Mouse (Mus musculus) thymus, postnatal 25 days (tissue): Measurements from ENCODE around the gene Crebzf.

Experiments
- DNase-seq: peaks from one replicate; pipeline ENCODE4 v3.0.0; 2022

Crebzf gene

DNA sequence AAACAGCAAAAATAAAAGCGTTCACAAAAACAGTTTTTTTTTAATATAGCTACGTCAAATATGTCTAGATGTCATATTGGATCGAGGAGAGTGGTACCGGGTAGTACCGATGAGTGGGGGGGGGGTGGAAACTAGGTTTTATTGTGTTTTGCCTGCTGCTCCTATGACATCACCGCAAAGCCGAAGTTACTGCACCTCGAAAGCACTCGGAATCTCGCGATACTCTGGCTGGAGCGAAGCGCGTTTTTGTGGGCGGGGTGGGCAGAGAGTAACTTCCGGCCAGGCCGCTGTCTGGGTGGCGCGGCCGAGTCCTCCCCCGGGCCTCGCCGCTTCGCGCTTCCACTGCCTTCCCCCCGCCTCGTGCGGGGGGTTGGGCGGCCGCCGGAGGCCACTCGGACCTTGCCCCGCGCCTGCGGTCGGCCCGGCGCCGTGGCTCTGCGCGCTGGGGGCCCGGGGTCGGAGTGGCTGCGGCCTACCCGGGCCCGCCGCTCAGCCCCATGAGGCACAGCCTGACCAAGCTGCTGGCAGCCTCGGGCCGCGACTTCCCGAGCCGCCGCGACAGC lies at the start of gene Crebzf:
Gene Crebzf, plus strand, starts transcription at position 212 of the 563 bp plus-strand sequence.
- DNase-seq, result peak; percentile 95

DNA sequence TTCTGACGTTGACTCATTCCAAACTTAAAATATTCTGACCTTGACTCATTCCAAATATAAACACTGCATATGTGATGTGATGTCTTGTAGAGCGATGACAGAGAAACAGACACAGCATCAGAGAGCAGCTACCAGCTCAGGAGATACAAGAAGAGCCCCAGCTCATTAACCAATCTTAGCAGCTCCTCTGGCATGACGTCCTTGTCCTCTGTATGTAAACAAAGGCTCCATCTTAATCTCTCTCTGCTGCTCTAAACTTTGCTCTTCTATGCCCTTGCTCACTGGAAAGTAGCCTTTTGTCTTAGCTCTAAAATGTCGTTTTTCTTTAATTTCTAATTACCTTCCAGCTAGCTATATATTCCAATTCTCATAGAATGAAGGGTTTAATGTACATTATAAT lies 47.5 kb upstream of the Crebzf start:
- DNase-seq, result no peak

- no peak for DNase-seq
These were observed 46.6 kb upstream of the Crebzf start for GRCm38 (mm10) chr7:90395928-90396327.

DNA sequence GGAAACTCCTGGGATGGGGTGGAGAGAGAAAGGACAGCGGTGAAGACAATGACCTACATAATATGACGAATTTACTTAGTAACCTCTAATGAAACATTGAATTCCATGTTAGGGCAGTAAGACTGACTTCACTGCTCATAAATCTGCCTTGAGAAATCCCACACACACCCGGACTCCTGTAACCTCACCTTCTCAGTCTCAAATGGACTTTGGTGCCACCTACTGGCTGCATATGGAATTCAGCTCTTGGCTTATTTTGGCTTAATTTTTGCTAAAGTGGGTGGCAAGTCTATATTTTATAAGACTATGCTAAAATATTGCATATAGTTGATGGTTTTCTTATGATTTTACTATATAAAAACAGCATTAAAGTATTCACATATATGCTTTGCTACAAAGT lies 32.6 kb upstream of the Crebzf start:
- peak; percentile 75 for DNase-seq

DNA sequence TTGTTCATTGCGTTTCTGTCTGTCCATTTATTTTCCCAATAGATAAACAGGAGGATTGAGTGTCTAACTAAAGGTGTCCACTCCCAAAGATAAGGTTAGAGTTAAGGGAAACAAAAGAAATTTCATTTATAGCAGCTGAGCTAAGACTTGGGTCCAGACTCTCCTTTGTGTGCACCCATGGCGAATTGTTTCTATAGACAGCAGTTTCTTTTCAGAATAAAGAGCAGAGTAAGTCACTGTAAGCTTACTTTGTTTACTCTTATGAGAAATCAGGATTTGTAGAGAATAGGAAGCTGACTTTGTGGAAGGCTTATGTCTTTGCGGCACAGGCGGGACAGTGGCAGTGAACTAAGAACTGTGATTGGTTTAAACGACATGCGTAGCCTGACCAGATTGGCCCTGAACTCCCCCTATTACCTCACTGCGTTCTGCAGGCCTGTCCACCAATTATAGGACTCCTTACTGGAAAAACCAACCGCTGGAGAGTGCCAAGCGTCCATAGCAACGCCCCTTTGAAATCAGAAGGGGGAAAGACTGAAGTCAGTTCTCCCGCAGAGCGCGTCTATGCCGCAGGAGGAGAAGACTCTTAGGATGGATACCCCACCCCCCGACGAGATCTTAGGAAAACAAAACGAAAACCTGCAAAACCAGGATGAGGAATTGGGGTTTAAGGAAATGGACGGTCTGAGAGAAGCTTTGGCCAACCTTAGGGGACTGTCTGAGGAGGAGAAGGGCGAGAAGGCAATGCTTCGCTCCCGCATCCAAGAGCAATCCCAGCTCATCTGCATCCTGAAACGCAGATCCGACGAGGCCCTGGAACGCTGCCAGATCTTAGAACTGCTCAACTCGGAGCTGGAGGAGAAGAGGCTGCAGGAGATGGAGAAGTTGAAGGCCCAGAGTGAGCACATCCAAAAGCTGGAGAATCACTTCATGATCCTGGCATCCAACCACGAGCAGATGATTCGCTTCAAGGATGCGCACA lies 16.2 kb upstream of the Crebzf start, which contains the start of gene Ccdc89:
Gene Ccdc89, plus strand, starts transcription at position 558 of the 982 bp plus-strand sequence.
- DNase-seq, result no peak

GRCm38 (mm10) chr7:90427006-90427405 lies 15.5 kb upstream of the Crebzf start:
- no peak for DNase-seq

DNA sequence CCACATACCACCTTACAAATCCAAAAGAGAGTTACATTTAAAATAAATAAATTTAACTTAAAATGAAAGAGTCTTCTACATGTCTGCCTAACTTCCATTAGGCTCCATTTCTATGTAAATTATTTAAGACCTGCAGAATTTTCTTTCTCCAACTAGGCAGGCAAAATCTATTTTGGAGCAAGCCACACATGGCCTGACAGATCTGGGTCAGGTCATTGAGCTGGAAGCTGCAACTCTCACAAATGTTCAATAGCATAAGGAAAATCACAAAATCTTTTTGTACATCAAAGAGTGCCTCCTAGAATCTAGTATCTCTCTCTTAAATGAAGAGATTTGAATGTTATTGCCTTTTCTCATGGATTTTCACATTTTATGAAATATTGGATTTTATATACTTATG lies 10.3 kb upstream of the Crebzf start:
- no peak for DNase-seq

DNA sequence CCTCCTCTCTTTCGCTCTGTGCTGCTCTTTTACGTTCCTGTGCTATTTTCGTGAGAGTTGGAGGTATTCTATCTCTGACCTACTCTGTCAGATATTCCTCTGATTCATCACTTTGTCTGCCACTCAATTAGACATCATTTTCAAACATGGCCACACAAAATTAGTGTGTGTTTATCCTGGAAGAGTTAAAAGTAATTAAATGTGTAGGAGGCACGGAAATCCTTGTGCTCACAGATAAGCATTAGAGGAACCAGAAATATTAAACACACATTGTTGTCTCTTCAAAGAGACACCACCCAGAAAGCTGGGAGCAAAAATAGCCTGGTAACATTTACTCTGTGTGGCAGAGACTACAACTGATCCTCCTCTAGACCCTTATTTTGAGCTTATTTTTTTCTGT lies 2.5 kb upstream of the Crebzf start:
- DNase-seq, result no peak

GRCm38 (mm10) chr7:90442070-90442469 lies 459 bp upstream of the Crebzf start:
- no peak for DNase-seq

- DNase-seq, result peak; percentile 71
These were observed 867 bp downstream of the Crebzf start for GRCm38 (mm10) chr7:90443101-90444091.

GRCm38 (mm10) chr7:90444206-90444605 lies 1.7 kb downstream of the Crebzf start:
- DNase-seq, result no peak

DNA sequence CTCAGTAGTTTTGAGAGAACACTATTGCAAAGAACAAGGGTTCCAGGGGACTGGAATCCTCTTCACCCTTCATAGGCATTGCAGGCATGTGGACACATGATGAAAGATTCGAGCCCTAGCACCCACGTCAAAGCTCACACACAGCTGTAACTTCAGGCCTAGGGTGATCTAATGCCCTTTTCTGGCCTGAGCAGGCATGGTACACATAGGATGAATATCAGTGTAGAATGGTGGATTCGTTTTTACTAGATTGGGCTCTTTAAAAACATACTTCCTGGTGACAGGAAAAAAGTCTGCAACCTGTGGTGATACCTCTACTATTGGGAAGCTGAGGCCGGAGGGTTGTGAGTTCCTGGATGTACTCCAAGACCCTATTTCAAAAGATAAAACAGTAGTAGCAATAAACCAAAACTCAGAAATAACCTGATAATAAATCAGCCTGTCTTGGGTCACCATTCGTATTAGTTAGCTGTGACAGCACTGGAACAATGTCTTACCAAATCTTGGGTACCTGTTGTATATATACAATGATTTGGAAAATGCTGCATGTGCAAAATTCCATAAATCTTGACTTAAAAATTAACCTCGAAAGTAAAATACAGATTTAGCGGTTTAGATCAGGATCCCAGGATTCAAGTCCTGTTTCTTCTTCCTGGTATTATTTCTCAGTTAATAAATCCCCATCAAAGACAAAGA lies 13.8 kb downstream of the Crebzf start:
- no peak for DNase-seq

- DNase-seq, result peak; percentile 68
These were observed 14.4 kb downstream of the Crebzf start, which contains the start of gene Tmem126a for GRCm38 (mm10) chr7:90456845-90457468. Gene Tmem126a (minus strand): TSS chr7:90457229.

GRCm38 (mm10) chr7:90457517-90457916 lies 15.0 kb downstream of the Crebzf start:
- no peak for DNase-seq

- no peak for DNase-seq
These were observed 17.8 kb downstream of the Crebzf start for GRCm38 (mm10) chr7:90460330-90460729.

GRCm38 (mm10) chr7:90460930-90461329 lies 18.4 kb downstream of the Crebzf start:
- peak; percentile 60 for DNase-seq

GRCm38 (mm10) chr7:90461441-90461840 lies 18.9 kb downstream of the Crebzf start:
- DNase-seq, result no peak

DNA sequence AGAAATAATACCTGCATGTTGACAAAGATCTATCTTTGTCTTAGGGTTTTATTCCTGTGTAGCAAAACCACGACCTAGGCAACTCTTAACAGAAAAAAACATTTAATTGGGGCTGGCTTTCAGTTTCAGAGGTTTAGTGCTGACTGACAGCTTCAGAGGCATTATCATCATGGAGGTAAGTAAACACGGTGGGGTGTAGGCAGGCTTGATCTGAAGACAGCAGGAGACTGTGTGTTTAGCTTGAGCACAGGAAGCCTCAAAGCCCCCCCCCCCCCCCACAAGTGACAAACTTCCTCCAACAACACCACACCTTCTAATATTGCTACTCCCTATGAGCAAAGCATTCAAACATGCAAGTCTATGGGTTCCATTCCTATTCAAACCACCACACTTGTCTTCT lies 31.0 kb downstream of the Crebzf start:
- DNase-seq, result no peak

GRCm38 (mm10) chr7:90475793-90476312 lies 33.3 kb downstream of the Crebzf start, which contains the start of gene Tmem126b:
Gene Tmem126b (minus strand): TSS chr7:90476001.
- DNase-seq, result peak; percentile 99

DNA sequence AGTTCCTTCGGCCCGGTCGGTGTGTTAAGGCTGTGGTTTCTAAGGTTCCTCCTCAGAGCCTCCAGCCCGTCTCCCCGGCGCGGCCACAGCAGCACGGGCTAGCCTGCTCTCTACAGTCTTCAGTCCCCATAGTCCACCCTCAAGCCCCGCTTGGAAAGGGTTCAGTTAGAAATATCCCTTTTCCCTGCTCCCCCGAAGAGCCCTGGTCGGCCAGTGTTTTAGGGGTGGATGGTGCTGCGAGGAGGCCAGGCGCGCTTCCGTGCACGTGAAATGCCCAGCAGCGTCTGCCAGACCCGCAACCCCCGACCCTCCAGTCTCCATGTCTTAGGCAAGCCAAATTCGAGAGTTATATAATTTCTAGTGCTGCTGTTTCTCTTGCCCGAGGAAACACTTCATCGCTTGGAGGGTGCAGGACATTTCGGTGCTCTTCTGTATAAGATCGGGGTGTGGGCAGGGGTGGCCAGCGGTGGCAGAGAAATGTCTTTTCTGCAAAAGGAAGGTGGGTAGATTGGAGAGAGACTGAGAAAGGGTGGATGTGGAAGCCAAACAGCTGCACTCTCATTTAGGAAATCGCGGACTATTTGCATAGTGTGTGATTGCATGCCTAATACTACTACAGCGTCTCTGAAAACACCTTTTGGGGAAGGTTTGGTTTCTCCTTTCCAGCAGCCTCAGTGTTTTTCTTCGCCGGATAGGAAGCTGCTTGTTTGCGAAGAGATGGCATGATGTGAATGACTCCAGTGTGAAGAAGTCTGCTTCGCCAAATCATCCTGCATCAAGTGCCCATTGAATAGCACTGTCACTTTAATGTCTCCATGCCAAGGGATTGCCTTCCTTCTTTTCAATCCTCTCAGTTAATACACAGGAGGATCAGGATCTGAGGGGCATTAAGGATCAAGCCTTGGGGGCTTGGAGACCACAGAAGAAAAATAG lies 34.0 kb downstream of the Crebzf start, which contains the start of gene Dlg2:
Gene Dlg2, plus strand, starts transcription at position 360 of the 933 bp plus-strand sequence.
- DNase-seq, result no peak
